Mouse (Mus musculus) CH12.LX (cell line): ENCODE measurements around the gene Cep89.

Experiments used
- CTCF ChIP-seq, 2 experiments: IDR thresholded peaks in 1 of 2; conservative IDR thresholded peaks in 1 of 2; 2 replicates each; pipeline ENCODE4 v1.5.1; 2011 to 2012; ENCODE audit warnings: low read depth in 2 of 2, low read length in 2 of 2, improper control_type of control experiment in 1 of 2, inconsistent platforms in 1 of 2, mild to moderate bottlenecking in 1 of 2, moderate library complexity in 1 of 2
- TCF12 ChIP-seq: IDR thresholded peaks from 2 replicates; pipeline ENCODE4 v1.6.1; 2014; ENCODE audit warnings: low read depth, mild to moderate bottlenecking, inconsistent platforms, low read length, improper control_type of control experiment

GRCm38 (mm10) chr7:35395734-35396456, 940 bp upstream of the Cep89 start:
- peak in 1 of 2 experiments; percentile 24; a peak in 1 of 4 replicates for TF ChIP-seq CTCF (conservative IDR thresholded peaks at IDR 0.05 in 1 of 2, IDR thresholded peaks at IDR 0.05 in 1 of 2; ENCODE audit: low read depth in 2 of 2, low read length in 2 of 2)
- no peak for TF ChIP-seq TCF12
